Mouse (Mus musculus): ENCODE measurements around the gene Tor1a.

Tor1a gene

DNA sequence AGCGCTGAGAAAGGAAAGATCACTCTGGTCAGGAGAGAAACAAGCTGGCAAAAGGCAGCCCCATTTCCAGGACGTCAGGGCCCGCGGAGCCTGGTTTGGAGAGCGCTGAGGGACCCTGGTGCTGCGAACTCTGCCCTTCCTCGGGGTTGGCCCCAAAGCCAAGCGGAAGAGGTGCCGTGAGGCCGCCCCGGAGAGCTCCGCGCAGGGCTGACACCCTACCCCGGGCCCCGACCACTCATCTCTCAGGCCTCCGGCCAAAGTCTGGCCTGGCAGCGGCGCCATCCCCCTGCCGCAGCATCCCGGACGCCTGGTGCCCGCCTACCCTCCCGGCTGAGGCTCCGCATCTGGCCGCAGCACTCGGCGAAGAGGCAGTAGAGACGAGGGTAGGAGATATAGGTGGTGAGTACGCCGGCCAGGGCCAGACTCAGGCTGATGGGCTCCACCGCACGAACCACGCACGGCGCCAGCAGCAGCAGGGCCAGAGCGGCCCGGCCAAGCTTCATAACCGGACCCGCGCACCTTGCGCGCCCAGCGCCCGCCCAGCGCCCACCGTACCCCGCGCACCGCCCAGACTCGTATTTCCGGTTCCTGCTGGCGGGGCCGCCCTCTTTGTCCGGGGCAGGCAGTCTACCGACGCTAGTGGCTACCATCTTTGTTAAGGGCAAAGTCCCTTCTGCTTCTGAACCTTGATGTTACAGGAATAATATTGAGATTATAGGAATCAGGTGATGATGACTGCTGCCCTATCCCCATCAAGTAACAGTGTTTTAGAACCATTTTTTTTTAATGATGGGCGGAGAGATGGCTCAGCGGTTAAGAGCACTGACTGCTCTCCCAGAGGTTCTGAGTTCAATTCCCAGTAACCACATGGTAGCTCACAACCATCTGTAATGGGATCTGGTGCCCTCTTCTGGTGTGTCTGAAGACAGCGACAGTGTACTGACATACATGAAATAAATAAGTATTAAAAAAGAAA is at the start of gene Tor1a:
Gene Tor1a (minus strand): TSS at position 582 of the 976 bp plus-strand sequence.
- in situ Hi-C loops (cut with MboI, MseI), result no loop called here

DNA sequence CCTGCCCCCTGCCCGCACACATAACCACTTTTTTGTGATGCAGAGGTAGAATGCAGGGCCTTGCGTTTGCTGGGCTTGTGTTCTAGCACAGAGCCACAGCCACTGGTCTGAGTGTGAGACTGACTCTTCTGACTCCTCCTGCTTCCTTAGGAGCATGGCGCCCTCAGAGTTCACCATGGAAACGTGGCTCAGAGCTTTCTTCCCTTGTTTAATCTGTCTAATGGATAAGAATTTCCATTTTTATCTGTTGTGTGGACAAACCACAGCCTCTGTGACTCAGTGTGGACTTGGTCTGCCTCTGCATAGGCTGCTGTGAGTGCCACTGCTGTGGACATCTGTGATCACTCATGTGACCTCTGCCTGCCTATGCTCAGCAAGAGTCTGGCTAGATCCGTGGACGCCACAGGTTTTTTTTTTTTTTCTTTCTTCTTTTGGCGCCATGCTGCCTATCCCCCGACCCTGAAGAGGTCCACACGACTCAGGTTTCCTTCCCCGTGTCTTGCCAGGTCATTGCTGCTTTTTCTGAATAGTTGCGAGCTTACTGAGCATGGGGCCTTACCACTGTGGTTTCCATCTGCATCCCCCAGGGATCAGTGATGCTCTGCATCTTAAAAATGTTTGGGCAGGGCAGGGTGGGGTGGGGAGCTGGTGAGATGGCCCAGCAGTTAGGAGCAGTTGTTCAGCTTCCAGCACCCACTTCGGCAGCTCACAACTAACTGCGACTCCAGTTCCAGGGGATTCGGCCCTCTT is 45.8 kb upstream of the Tor1a start:
- in situ Hi-C loops (cut with MboI, MseI), result loop anchor here in 1 of 2 experiments (5.0 kb wide), 1 partner anchor 396 kb away; no protein-coding TSS in a partner anchor

- in situ Hi-C loops (cut with MboI, MseI), result no loop called here
Observed at GRCm38 (mm10) chr2:31007208-31007607, 39.5 kb upstream of the Tor1a start.

DNA sequence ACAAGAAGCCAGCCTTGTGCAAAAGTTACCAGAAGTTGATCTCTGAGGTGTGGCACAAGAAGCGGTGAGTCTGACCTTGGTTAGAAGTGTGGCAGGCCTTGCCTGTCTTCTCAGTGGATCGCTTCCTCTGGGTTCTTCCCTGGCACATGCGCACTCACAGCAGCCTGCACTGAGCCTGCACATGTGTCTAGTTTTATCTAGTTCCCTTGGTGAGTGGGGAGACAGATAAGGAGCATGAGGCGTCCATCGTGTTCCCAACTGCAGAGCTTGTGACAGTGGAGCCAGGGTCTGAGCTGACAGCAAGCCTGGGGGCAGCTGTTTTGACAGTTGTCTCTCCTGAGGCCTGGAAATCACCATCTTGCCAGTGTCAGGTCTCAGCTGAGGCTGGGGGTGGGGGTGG is 38.7 kb upstream of the Tor1a start:
- in situ Hi-C loops (cut with MboI, MseI), result no loop called here

DNA sequence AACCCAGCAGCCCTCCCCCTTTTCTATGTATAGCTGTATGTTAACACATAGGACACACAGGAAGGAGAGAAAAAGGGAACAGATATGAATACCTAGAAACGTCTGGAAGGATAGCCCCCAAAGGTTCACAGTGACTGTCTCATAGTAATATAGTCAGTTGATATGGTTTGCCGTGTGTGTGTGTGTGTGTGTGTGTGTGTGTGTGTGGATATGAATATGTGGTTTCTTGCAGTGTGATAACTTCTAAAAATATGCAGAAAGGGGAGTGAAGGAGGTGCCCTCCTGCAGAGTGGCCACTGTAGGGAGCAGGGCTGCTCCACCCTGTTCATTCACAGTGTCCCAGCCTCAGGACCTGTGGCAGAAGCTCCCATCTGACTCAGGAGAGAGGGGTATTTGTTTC is 37.7 kb upstream of the Tor1a start:
- in situ Hi-C loops (cut with MboI, MseI), result no loop called here

DNA sequence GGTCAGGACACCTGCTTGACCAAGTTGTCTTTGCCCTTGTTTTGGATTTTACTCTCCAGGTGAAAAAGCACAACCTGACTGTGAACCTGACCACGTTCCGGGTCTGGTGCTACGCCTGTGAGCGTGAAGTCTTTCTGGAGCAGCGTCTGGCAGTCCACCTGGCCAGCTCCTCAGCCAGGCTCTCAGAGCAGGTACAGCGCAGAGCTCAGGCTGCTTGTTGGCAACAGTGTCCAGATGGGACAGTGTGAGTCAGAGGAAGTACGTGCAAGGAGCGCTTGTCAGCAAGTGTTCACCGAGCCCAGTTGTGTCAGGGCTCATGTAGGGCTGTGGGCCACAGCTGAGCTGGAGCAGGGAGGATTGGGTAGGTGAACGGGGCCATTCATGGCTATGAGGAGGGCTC is 35.1 kb upstream of the Tor1a start:
- in situ Hi-C loops (cut with MboI, MseI), result no loop called here

DNA sequence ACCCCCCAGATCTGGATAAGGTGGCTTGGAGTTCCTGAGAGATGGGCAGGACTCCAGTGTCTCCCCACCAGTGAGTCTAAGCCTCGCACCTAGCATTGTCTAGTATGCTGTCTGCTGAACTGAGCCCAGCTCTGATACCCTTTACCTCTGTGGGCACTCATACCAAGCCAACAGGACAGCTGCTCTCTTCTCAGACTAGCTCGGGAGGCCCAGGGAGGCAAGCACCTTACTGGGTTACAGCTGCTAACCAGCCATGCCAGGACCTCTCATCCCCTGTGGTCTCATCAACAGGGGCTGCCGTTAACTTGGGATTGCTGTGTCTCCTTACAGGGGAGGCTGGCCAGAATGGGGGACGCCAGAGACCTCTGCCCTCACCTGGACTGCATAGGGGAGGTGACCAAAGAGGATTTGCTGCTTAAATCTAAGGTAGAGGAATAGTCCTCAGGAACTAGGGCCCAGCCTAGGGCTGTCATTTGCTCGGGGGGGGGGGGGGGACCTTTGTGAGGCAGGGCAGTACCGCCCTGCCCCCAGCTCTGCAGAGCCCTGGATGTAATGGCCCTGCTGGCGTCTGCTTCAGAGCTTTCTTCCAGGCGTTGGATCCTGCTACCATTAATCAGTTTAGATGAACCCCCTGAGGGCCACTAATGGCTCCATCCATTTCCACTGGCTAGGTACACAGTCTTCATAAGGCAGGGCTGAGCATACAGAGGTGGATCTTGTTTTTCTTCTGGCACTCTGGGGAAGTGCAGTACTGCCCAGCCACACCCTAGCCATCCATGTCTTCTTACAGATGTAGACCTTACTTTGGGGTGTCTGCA is 30.9 kb upstream of the Tor1a start:
- in situ Hi-C loops (cut with MboI, MseI), result no loop called here

DNA sequence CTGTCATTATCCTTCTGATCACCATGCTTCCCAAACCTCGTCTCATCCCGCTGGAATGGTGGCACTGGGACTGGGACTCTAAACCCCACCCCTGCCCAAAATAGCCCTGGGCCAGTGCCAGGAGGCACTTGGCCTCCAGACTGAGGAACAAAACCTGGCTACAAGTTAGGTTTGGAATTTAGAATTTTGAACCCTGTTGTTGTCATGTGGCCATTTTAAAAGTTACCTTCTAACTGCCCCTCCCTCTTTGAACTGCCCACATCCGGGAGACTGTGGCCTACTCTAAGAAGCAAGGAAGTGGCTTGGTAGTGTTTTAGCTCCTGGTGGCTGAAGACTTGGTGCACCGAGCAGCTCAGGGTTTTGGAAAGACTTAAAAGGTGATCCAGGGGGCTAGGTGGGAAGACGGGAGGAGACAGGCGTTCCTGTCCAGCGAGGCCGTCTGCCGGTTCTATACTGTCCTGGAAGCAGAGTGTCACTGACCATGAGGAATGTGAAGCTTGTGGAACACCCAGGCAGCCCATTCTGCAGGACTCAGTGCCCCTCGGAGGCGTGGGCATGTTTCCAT is 27.8 kb upstream of the Tor1a start:
- in situ Hi-C loops (cut with MboI, MseI), result no loop called here

DNA sequence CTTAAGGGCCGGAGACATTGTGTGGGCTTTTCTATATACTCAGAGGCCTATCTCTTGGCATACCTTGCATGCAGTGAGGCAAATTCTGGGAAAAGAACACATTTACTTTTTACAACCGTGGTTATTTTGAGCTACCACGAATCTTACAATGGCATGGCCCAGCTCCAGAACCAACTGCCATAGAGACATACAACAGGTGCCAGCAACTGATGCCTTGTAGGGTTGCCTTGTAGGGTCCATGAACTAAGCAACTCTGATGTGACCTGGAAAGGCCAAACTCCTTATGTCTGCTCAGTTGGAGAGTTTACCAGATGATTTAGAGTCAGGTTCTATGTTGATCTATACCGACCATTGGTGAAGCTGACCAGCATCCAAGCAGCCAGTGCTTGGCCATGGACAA is 27.1 kb upstream of the Tor1a start:
- in situ Hi-C loops (cut with MboI, MseI), result no loop called here

GRCm38 (mm10) chr2:30990221-30990620 is 22.5 kb upstream of the Tor1a start:
- in situ Hi-C loops (cut with MboI, MseI), result no loop called here

DNA sequence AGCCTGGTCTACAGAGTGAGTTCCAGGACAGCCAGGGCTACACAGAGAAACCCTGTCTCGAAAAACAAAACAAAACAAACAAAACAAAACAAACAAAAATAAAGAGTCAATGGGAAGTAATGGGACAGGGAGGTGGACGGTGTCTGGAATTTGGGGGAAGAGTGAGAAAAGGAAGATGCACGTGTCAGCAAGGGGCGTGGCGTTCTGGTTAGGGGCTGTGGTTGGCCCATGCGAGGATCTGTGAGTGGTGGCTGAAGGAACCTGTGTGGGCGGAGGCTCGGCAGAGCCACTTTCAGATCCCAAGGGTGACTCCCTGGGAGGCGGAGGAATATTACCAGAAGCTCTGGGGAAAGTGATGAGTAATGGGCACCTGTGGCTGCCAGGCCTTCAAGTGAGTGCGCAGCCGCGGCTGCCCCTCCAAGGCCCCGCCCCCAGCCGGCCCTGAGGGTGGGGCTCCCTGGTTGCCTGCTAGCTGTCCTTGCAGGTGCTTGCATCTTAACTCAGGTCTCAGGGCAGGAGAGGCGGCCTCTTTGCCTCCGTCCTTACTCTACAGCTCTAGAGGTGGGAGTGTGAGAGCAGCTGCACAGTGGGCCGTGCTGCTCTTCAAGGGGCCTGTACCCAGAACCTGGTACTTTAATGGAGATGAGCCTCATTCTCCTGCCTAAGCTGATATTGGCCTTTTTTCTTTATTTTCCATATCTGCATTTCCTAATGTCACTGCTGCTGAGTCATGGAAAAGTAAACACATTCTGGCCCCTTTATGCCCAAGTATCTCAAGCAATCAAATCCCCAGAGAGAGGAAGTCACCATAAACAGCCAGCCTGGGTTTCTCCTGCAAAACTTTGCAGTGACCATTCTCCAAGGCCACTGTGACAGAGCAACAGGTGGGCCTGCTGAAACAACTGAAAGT is 17.6 kb upstream of the Tor1a start:
- in situ Hi-C loops (cut with MboI, MseI), result no loop called here

DNA sequence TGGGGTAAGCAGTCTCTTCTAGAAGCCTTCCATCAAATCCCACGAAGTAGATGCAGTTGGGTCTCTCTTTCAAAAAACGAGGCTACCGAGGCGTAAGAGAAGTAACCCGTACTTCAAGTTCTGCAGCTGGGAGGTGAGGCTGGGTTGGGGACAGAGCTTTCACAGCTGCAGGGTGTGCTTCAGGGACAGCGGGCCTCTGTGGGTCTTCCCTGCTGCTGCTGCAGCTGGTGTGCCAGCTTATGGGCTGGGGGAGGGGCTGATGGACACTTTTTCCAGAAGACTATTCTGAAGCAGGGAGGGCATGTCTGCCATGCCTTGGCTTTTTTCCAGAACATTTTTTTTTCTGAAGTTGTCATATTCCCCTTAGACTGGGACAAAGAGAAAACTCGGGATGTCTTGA is 15.3 kb upstream of the Tor1a start:
- in situ Hi-C loops (cut with MboI, MseI), result no loop called here

GRCm38 (mm10) chr2:30981790-30982513 is 14.2 kb upstream of the Tor1a start, which contains the start of the genes BC005624 and Usp20:
TSS of gene BC005624 (minus strand) at chr2:30982201.
TSS of gene Usp20 (plus strand) at chr2:30982279.
- in situ Hi-C loops (cut with MboI, MseI), result no loop called here

GRCm38 (mm10) chr2:30966826-30967225 is 907 bp downstream of the Tor1a start:
- in situ Hi-C loops (cut with MboI, MseI), result no loop called here

- in situ Hi-C loops (cut with MboI, MseI), result no loop called here
Observed at GRCm38 (mm10) chr2:30965627-30966026, 2.1 kb downstream of the Tor1a start.

- in situ Hi-C loops (cut with MboI, MseI), result no loop called here
Observed at GRCm38 (mm10) chr2:30962570-30963254, 5.0 kb downstream of the Tor1a start.

- in situ Hi-C loops (cut with MboI, MseI), result loop anchor here in 1 of 2 experiments (10.0 kb wide), 1 partner anchor 1225 kb away; no protein-coding TSS in a partner anchor
Observed at GRCm38 (mm10) chr2:30959856-30960255, 7.9 kb downstream of the Tor1a start.

DNA sequence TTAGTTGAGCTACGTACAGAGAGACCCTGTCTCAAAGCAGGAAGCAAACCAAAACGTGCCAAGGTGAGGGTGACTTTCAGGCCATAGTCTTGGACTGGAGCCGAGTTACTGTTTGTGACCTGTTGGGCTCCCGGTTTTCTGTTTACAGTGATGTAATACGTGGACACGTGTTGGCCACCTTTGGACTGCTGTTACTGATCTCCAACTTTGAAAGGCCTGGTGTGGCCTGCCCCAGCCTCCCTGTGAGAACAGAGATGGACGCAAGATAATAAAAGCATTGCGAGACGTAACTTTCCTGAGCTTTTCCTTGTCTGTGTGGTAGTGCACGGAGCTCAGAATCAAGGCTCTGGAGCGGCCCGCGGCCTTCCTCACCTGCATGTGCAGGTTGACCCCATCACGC is 9.0 kb downstream of the Tor1a start:
- in situ Hi-C loops (cut with MboI, MseI), result loop anchor here in 1 of 2 experiments (10.0 kb wide), 1 partner anchor 1224 kb away; no protein-coding TSS in a partner anchor

DNA sequence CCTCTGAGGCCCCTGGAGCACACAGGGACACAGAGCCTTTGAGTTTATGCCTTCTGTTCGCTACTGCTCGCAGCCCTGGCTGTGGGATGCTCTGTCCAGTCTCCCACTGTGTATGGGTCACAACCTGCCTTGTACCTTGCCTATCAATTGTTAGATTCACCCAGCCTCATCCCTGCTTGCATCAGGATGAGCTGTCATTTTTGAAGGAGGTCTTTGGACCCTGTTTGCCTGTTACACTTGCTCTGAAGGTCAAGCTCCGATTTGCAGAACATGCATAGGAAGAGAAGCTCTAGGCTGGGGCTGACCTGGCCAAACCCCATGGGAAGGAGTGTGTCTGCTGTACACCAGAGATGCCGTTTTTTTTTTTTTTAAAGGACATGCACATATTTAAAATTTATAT is 10.2 kb downstream of the Tor1a start:
- in situ Hi-C loops (cut with MboI, MseI), result loop anchor here in 1 of 2 experiments (10.0 kb wide), 1 partner anchor 1223 kb away; no protein-coding TSS in a partner anchor
